Mouse (Mus musculus) G1E (cell line): ENCODE data around the gene Rbm4b.

ENCODE experiments used
- CTCF ChIP-seq: IDR thresholded peaks from 2 replicates; pipeline ENCODE4 v1.5.1; 2012; ENCODE audit warnings: low read depth, low read length, inconsistent platforms, mixed read lengths
- TAL1 ChIP-seq: conservative IDR thresholded peaks from 2 replicates; pipeline ENCODE4 v1.6.1; 2012; ENCODE audit warnings: low read depth, low read length, inconsistent platforms, mixed read lengths

DNA sequence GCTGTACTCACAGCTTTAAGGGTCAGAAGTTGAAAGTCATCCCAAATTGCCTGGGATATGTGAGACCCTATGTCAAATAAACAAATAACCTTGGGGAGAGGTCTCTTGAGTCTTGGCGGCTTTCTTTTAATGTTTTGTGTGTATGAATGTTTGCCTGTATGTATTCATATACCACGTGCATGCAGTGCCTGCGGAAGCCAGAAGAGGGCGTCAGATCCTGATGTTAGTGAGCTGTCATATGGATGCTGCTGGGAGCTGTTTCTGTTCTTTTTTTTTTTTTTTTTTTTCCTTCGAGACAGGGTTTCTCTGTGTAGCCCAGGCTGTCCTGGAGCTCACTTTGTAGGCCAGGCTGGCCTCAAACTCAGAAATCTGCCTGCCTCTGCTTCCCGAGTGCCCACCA, 56.7 kb downstream of the Rbm4b start:
- no peak for TF ChIP-seq CTCF
- no peak for TF ChIP-seq TAL1
